Comparison of ENCODE assay signal across 9 mouse cellular contexts in genomic region chr5:143165508-143166070, GRCm38 (mm10). TPM values are rescaled to one million over a fixed set of nuclear protein-coding genes. Genes with fewer than 3 reads are reported as not detected.
A peak's percentile ranks its signal among the peaks of the same experiment; 100 is the strongest.
DNase-seq lines count a peak whose midpoint lies in the region; ATAC-seq lines count a peak whose summit lies in the region.
"Had no signal": no experiment of that assay in that cellular context is flagged by ENCODE, and none has a peak within 500 bp of the region (broad histone marks: within the 10 kb centered on the region; RNA-seq: fewer than 3 reads in every experiment).

No protein-coding gene starts in this region.

- H3K27me3 ChIP-seq in neural tube, embryonic 11.5 days (ENCODE audit: control insufficient read depth, insufficient read depth, low read length): no peaks in the 10 kb centered on the region
- H3K27me3 ChIP-seq: hindbrain, embryonic 15.5 days had no signal

- no peak overlapping the region for H3K9ac ChIP-seq in neural tube, embryonic 11.5 days (ENCODE audit: low read length)
- H3K9ac ChIP-seq: hindbrain, embryonic 15.5 days had no signal

- H3K4me2 ChIP-seq in neural tube, embryonic 11.5 days (ENCODE audit: low read depth): no peak overlapping the region
- H3K4me2 ChIP-seq: hindbrain, embryonic 15.5 days had no signal

- no peak for ATAC-seq in CD4-positive, CD25-positive, alpha-beta regulatory T cell, adult 4 months
- no peak for ATAC-seq in neural tube, embryonic 11.5 days (ENCODE audit: insufficient read depth, low FRiP score, low TSS enrichment)

- no peaks in the 10 kb centered on the region for H3K4me1 ChIP-seq in neural tube, embryonic 11.5 days (ENCODE audit: control insufficient read depth, insufficient read depth, low read length)
- H3K4me1 ChIP-seq: hindbrain, embryonic 15.5 days had no signal

- H3K9me3 ChIP-seq in neural tube, embryonic 11.5 days (ENCODE audit: control insufficient read depth, low read length): no peaks in the 10 kb centered on the region
- H3K9me3 ChIP-seq: hindbrain, embryonic 15.5 days had no signal

- WGBS in neural tube, embryonic 11.5 days: 11% methylated on average over 18 of the region's 18 CpGs

- DNase-seq in CD4-positive, CD25-positive, alpha-beta regulatory T cell, adult 2 months (ENCODE audit: low read depth, low spot score): peak; percentile 11
- peak; percentile 45 for DNase-seq in embryo, embryonic 9.5 days (ENCODE audit: extremely low spot score)
- peak; percentile 70 to 79 for DNase-seq in kidney, postnatal 4 days
- peak; percentile 15 for DNase-seq in neural tube, embryonic 11.5 days (ENCODE audit: low spot score)
- DNase-seq in frontal cortex, adult 2 months (ENCODE audit: extremely low spot score in 1 of 2, low spot score in 1 of 2): no peak
- DNase-seq in left cerebral cortex, adult 8-10 months (ENCODE audit: low spot score in 2 of 2): no peak
- DNase-seq in thymus, postnatal 10 days (ENCODE audit: low spot score in 2 of 2): no peak

- H3K4me3 ChIP-seq in neural tube, embryonic 11.5 days (ENCODE audit: low read depth, low read length): no peak overlapping the region
- H3K4me3 ChIP-seq: hindbrain, embryonic 15.5 days had no signal

- H3K36me3 ChIP-seq in neural tube, embryonic 11.5 days (ENCODE audit: control insufficient read depth, insufficient read depth, low read length): no peaks in the 10 kb centered on the region
- H3K36me3 ChIP-seq: hindbrain, embryonic 15.5 days had no signal

- no peak overlapping the region for H3K27ac ChIP-seq in neural tube, embryonic 11.5 days (ENCODE audit: low read depth, low read length)
- H3K27ac ChIP-seq: hindbrain, embryonic 15.5 days had no signal

RNA-seq across cellular contexts. Expression of gene Rbak, which starts 15.0 kb away (rescaled TPM):
- 10 to 100 TPM in 1 of 2 experiments, 1 to 10 TPM in 1; 6.1 to 11.1 TPM for polyA plus RNA-seq in CD4-positive, CD25-positive, alpha-beta regulatory T cell, adult 4 months (2017; shearing (Covaris generic))
- polyA plus RNA-seq in neural tube, embryonic 11.5 days (2014; fragmentation: Nextera tagmentation; extraction: Ambion mirVana): 11.6 and 12.2 TPM in 2 replicates
- polyA plus RNA-seq in frontal cortex, adult 2 months (2012; rRNA removed): 10.9 and 13.3 TPM in 2 replicates
- total RNA-seq in left cerebral cortex, adult 8-10 months (2022): 10 to 100 TPM; 12.0 to 15.0 (median 13.5) TPM

RNA-seq across cellular contexts. Expression of gene Spdye4b, which starts 15.2 kb away (rescaled TPM):
- not detected for polyA plus RNA-seq in CD4-positive, CD25-positive, alpha-beta regulatory T cell, adult 4 months (2017; shearing (Covaris generic))
- polyA plus RNA-seq in neural tube, embryonic 11.5 days (2014; fragmentation: Nextera tagmentation; extraction: Ambion mirVana): not detected in 2 replicates
- polyA plus RNA-seq in frontal cortex, adult 2 months (2012; rRNA removed): not detected in 2 replicates
- total RNA-seq in left cerebral cortex, adult 8-10 months (2022): not detected
- polyA plus RNA-seq: hindbrain, embryonic 15.5 days had no signal

RNA-seq across cellular contexts. Expression of gene Olfr718-ps1, which starts 18.2 kb away (rescaled TPM):
- polyA plus RNA-seq in CD4-positive, CD25-positive, alpha-beta regulatory T cell, adult 4 months (2017; shearing (Covaris generic)): under 1 TPM in 1 of 2 experiments, not detected in 1; 0.11 TPM
- polyA plus RNA-seq in neural tube, embryonic 11.5 days (2014; fragmentation: Nextera tagmentation; extraction: Ambion mirVana): not detected in 2 replicates
- 0.08 TPM in 1 of 2 replicates, not detected in the other for polyA plus RNA-seq in frontal cortex, adult 2 months (2012; rRNA removed)
- under 1 TPM; 0.07 to 0.21 (median 0.14) TPM for total RNA-seq in left cerebral cortex, adult 8-10 months (2022)

RNA-seq across cellular contexts. Expression of gene Rnf216, which starts 52.8 kb away (rescaled TPM):
- polyA plus RNA-seq in CD4-positive, CD25-positive, alpha-beta regulatory T cell, adult 4 months (2017; shearing (Covaris generic)): 10 to 100 TPM; 38.2 to 39.8 TPM
- 30.6 and 31.5 TPM in 2 replicates for polyA plus RNA-seq in neural tube, embryonic 11.5 days (2014; fragmentation: Nextera tagmentation; extraction: Ambion mirVana)
- polyA plus RNA-seq in frontal cortex, adult 2 months (2012; rRNA removed): 29.7 and 33.4 TPM in 2 replicates
- total RNA-seq in left cerebral cortex, adult 8-10 months (2022): 10 to 100 TPM; 42.4 to 47.3 (median 45.2) TPM

Comparison
In these comparisons a context has a peak if more than half of its experiments do, and no peak if none do; other contexts are left out.
1. DNase-seq: peak in CD4-positive, CD25-positive, alpha-beta regulatory T cell, adult 2 months (single experiment), embryo, embryonic 9.5 days (single experiment), kidney, postnatal 4 days (2 of 2) and neural tube, embryonic 11.5 days (single experiment); none in frontal cortex, adult 2 months (0 of 2), left cerebral cortex, adult 8-10 months (0 of 2) and thymus, postnatal 10 days (0 of 2).